Comparison of ENCODE assay signal across 9 mouse cellular contexts in the genomic region with DNA sequence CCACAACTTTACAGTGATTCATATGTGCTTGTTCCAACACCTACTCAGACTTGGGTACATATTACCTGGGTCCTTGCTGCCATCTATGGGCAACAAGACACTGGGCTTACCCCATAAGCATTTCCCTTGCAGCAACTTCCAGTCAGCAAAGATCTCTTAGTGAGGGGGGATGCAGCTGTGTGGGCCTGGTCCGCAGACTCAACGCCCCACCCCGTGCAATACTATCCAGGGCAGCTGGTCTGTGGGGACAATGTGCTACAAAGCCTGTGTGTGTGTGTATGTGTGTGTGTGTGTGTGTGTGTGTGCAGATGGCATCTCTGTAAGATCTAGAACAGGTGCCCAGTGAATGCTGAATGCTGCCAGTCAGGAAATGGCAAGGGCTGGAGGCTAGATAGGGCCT. TPM values are rescaled to one million over a fixed set of nuclear protein-coding genes. Genes with fewer than 3 reads are reported as not detected.
DNase-seq lines count a peak whose midpoint lies in the region; TF ChIP-seq lines count a peak whose summit lies in the region.
"Had no signal": no experiment of that assay in that cellular context is flagged by ENCODE, and none has a peak within 500 bp of the region (broad histone marks: within the 10 kb centered on the region; RNA-seq: fewer than 3 reads in every experiment).

No protein-coding gene starts in this region.

- H3K27me3 ChIP-seq in kidney, adult 2 months (replicated peaks; ENCODE audit: control insufficient read depth, insufficient read depth, low read length), result no peaks in the 10 kb centered on the region
- no peaks in the 10 kb centered on the region for H3K27me3 ChIP-seq in thymus, adult 2 months (ENCODE audit: control insufficient read depth, insufficient read depth, low read length)
- H3K27me3 ChIP-seq: embryonic facial prominence, embryonic 13.5 days had no signal

- no peaks in the 10 kb centered on the region for H3K4me1 ChIP-seq in kidney, adult 2 months (ENCODE audit: control insufficient read depth, insufficient read depth, low read length)
- no peaks in the 10 kb centered on the region; the same call in 1 of the 2 replicates for H3K4me1 ChIP-seq in thymus, adult 2 months (replicated peaks; ENCODE audit: control insufficient read depth, insufficient read depth, low read length)
- H3K4me1 ChIP-seq: embryonic facial prominence, embryonic 13.5 days had no signal

- no peaks in the 10 kb centered on the region for H3K36me3 ChIP-seq in kidney, adult 2 months (ENCODE audit: control insufficient read depth, insufficient read depth, low read length)
- peaks cover 4% of the 10 kb centered on the region; the same call in 1 of the 2 replicates for H3K36me3 ChIP-seq in thymus, adult 2 months (ENCODE audit: control insufficient read depth, insufficient read depth, low read length)

- no peak overlapping the region for H3K4me3 ChIP-seq in kidney, adult 2 months (ENCODE audit: insufficient read depth, low read depth, low read length)
- no peak overlapping the region for H3K4me3 ChIP-seq in thymus, adult 2 months (ENCODE audit: control insufficient read depth, insufficient read depth, low read length)
- H3K4me3 ChIP-seq: embryonic facial prominence, embryonic 13.5 days had no signal

- no peak; the same call in 1 of the 2 replicates for TF ChIP-seq CTCF in kidney, adult 2 months (conservative IDR thresholded peaks at IDR 0.05; ENCODE audit: insufficient read depth, insufficient read length, low read depth, low read length)
- no peak for TF ChIP-seq CTCF in thymus, adult 2 months (IDR thresholded peaks at IDR 0.05; ENCODE audit: borderline replicate concordance, control insufficient read depth, extremely low read depth, insufficient read depth, low read length, poor library complexity)

- 74% methylated on average over 3 of the region's 3 CpGs for WGBS in kidney, adult 2 months
- 28% methylated on average over 3 of the region's 3 CpGs for WGBS in thymus, adult 2 months

- no peak overlapping the region for H3K27ac ChIP-seq in kidney, adult 2 months (ENCODE audit: insufficient read depth, low read depth, low read length)
- H3K27ac ChIP-seq in thymus, adult 2 months (ENCODE audit: control insufficient read depth, insufficient read depth, low read length), result no peak overlapping the region
- H3K27ac ChIP-seq: embryonic facial prominence, embryonic 13.5 days had no signal

- peak; percentile 19 for DNase-seq in kidney, adult 2 months
- DNase-seq in kidney, postnatal 36 days, result no peak
- DNase-seq in thymus, adult 2 months, result peak; percentile 33
- DNase-seq in thymus, postnatal 10 days (ENCODE audit: low spot score in 2 of 2), result no peak
- peak; percentile 80 for DNase-seq in brain, adult 2 months (ENCODE audit: low read depth, low spot score)
- DNase-seq in thymus, postnatal 25 days, result peak; percentile 36
- DNase-seq in spleen, adult 12 weeks (ENCODE audit: low spot score), result no peak
- DNase-seq: lung, postnatal 14 days had no signal

- TF ChIP-seq POLR2A in kidney, adult 2 months (IDR thresholded peaks at IDR 0.05; ENCODE audit: low read depth, low read length), result no peak
- no peak for TF ChIP-seq POLR2A in thymus, adult 2 months (IDR thresholded peaks at IDR 0.05; ENCODE audit: control insufficient read depth, extremely low read depth, insufficient read depth, low read length, poor library complexity)

RNA-seq across cellular contexts. Expression of gene Apobec3, which starts 22.9 kb away (rescaled TPM):
- 9.5 and 13.4 TPM in 2 replicates for polyA plus RNA-seq in kidney, adult 2 months (2012; rRNA removed)
- polyA plus RNA-seq in thymus, adult 2 months (2012; rRNA removed), result 92.3 and 98.5 TPM in 2 replicates

RNA-seq across cellular contexts. Expression of gene Cbx7, which starts 56.6 kb away (rescaled TPM):
- polyA plus RNA-seq in kidney, adult 2 months (2012; rRNA removed), result 41.3 and 44.1 TPM in 2 replicates
- 61.9 and 72.6 TPM in 2 replicates for polyA plus RNA-seq in thymus, adult 2 months (2012; rRNA removed)

Comparison
In these comparisons a context has a peak if more than half of its experiments do, and no peak if none do; other contexts are left out.
1. DNase-seq: peak in kidney, adult 2 months (single experiment), thymus, adult 2 months (single experiment), brain, adult 2 months (single experiment) and thymus, postnatal 25 days (single experiment); none in kidney, postnatal 36 days (0 of 2), thymus, postnatal 10 days (0 of 2) and spleen, adult 12 weeks (single experiment).